Mouse (Mus musculus) liver, adult 2 months (tissue): ENCODE results near the gene Crabp1.

Source experiments
- CTCF ChIP-seq: fragments of 200-500 bp; IDR thresholded peaks from 2 replicates; pipeline ENCODE4 v1.5.1; 2011; ENCODE audit warnings: low read depth, low read length, control low read depth
- POLR2A ChIP-seq: fragments of 200-500 bp; IDR thresholded peaks from 2 replicates; pipeline ENCODE4 v1.6.1; 2011; ENCODE audit warnings: low read length, control low read depth; ENCODE audit not compliant: insufficient read depth; ENCODE audit errors: extremely low read depth

- TF ChIP-seq POLR2A (no peak), CTCF (no peak)
These were observed 29.8 kb upstream of the Crabp1 start for GRCm38 (mm10) chr9:54734639-54735252.
